Mouse (Mus musculus) forebrain, embryonic 16.5 days (tissue): ENCODE results near the gene Gng2. TPM values are rescaled to one million over a fixed set of nuclear protein-coding genes. Genes with fewer than 3 reads are reported as not detected.

ENCODE experiments used
- ATAC-seq: fragments of 200-750 bp; cut with Nextera tagmentation; 2 replicates; pipeline ENCODE4 v1.8.0; 2017; ENCODE audit warnings: mild to moderate bottlenecking, moderate library complexity
- H3K27ac ChIP-seq: fragments of 300-500 bp; sonication (generic); 2 replicates; pipeline ENCODE4 v1.5.1; 2014; ENCODE audit warnings: low read length, control low read depth
- H3K27me3 ChIP-seq: fragments of 300-500 bp; sonication (generic); replicated peaks from 2 replicates; pipeline ENCODE4 v1.6.1; 2014; ENCODE audit warnings: low read length; ENCODE audit not compliant: control insufficient read depth, insufficient read depth
- H3K36me3 ChIP-seq: fragments of 300-500 bp; sonication (generic); 2 replicates; pipeline ENCODE4 v1.6.1; 2014; ENCODE audit not compliant: control insufficient read depth, insufficient read depth
- H3K4me1 ChIP-seq: fragments of 300-500 bp; sonication (generic); replicated peaks from 2 replicates; pipeline ENCODE4 v1.6.1; 2014; ENCODE audit warnings: low read length; ENCODE audit not compliant: control insufficient read depth, insufficient read depth
- H3K4me2 ChIP-seq: fragments of 300-500 bp; sonication (generic); 2 replicates; pipeline ENCODE4 v1.6.1; 2014; ENCODE audit warnings: mild to moderate bottlenecking, low read length, control low read depth
- H3K4me3 ChIP-seq: fragments of 300-500 bp; sonication (generic); replicated peaks from 2 replicates; pipeline ENCODE4 v1.5.1; 2014; ENCODE audit warnings: mild to moderate bottlenecking, low read length, control low read depth
- H3K9ac ChIP-seq: fragments of 300-500 bp; sonication (generic); replicated peaks from 2 replicates; pipeline ENCODE4 v1.6.1; 2014; ENCODE audit warnings: low read depth, low read length, control low read depth
- H3K9me3 ChIP-seq: fragments of 300-500 bp; sonication (generic); 2 replicates; pipeline ENCODE4 v1.6.1; 2016; ENCODE audit warnings: low read length; ENCODE audit not compliant: control insufficient read depth
- WGBS: fragments of 180-500 bp; shearing (Covaris S2); extraction: QIAGEN DNeasy Blood & Tissue Kit; methylation state at CpG from one replicate; pipeline ENCODE4 v1.1.7; 2014; 5-methylcytosine and 5-hydroxymethylcytosine counted together
- polyA plus RNA-seq: library from polyadenylated mRNA; unstranded; fragments of >200 nt; fragmentation: Nextera tagmentation; extraction: Ambion mirVana; gene quantifications from 2 replicates; pipeline ENCODE4 v1.2.1, GENCODE M21; 2015

Gng2 gene
- polyA plus RNA-seq, 1 experiment from 2014 or later: 498 TPM

DNA sequence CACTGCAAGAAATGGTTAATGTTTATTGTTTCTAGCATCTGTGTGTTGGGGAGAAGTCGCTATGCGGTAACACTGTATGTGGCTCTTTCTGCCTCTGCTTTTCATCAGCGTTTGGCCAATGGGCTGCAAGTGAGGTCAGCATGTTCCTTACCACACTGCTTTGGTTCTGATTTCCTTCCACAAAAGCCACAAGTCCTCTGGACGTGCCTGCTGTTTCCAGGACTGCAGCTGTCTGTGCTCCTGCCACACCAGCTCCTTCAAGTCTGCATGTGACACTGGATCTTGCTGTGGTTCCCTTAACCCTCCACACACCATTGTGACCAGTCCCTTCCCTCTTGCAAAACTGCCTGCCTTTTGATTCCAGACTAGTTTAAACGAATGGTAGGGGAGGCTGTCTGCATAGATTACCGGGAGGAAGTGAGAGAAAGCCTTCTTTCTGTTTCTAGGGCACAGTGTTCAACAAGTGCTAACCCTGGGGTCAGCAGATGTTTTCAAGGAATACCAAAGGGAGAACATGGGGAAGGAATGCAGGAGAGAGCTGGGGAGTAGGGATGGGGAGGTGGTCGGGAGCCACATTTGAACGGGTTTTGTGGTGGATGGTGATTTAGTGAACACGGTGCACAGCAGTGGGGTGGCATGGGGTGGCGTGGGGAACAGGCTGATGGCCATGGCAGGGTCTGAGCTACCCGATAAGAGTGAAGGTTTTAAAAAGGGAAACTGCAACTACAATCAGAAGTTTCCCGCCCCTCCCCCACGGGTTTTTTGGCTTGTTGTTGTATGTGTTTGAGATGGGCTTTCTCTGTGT lies 7.9 kb upstream of the Gng2 start:
- no peaks in the 10 kb centered on the region for H3K9me3 ChIP-seq
- no peak overlapping the region; the same call in 1 of the 2 replicates for H3K9ac ChIP-seq
- H3K27me3 ChIP-seq: no peaks in the 10 kb centered on the region
- WGBS: 10% methylated on average over 13 of the region's 13 CpGs
- H3K4me2 ChIP-seq: peak overlapping the region; percentile 64
- ATAC-seq: no peak
- no peaks in the 10 kb centered on the region for H3K36me3 ChIP-seq
- no peak overlapping the region for H3K4me3 ChIP-seq
- H3K4me1 ChIP-seq: peaks cover 30% of the 10 kb centered on the region
- H3K27ac ChIP-seq: peak overlapping the region; percentile 97

DNA sequence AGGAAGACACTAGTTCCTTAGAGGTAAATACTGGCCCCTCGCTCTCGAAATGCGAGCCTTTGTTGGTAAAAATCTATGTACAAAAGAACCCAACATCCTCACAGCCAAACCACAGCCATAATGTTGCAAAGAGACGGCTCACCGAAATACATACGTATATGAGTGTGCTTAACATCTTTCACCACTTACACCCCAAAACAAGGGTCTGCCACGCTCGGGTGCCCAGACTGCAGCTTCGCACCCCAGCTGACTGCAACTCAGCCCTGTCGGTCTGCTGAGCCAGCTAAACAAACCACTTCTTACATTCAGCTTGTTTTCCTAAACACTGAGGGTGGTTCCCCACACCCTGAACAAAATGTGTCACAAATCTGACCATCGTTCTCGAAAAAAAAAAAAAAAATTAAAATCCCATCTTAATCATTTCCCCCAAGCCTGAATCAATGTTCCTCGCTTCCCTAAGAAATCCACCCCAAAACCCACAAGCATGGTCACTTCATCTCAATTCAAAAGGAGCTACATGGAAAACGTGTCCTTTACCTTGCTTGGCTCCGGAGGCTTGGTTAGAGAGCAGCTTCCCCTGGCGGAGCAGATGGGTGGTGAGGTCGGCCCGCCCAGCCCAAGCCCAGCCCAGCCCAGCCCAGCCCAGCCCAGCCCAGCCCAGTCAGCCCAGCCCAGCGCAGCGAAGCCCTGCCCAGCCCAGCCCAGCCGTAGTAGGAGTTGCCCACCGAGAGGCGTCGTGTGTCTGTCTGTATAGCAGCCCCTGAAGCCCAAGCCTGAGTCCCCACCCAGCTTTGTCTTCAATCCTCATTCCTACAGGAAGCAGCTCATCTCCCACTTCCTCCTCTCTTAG lies 781 bp downstream of the Gng2 start:
- H3K27me3 ChIP-seq: no peaks in the 10 kb centered on the region
- no peaks in the 10 kb centered on the region for H3K9me3 ChIP-seq
- H3K4me1 ChIP-seq: peaks cover 32% of the 10 kb centered on the region
- peak overlapping the region; percentile 93 for H3K9ac ChIP-seq
- H3K36me3 ChIP-seq: no peaks in the 10 kb centered on the region
- peak overlapping the region; percentile 94 for H3K27ac ChIP-seq
- H3K4me2 ChIP-seq: peak overlapping the region; percentile 58
- peak overlapping the region; percentile 85 for H3K4me3 ChIP-seq
- ATAC-seq: peak; percentile 96
- WGBS: under 1% methylated on average over 24 of the region's 24 CpGs

DNA sequence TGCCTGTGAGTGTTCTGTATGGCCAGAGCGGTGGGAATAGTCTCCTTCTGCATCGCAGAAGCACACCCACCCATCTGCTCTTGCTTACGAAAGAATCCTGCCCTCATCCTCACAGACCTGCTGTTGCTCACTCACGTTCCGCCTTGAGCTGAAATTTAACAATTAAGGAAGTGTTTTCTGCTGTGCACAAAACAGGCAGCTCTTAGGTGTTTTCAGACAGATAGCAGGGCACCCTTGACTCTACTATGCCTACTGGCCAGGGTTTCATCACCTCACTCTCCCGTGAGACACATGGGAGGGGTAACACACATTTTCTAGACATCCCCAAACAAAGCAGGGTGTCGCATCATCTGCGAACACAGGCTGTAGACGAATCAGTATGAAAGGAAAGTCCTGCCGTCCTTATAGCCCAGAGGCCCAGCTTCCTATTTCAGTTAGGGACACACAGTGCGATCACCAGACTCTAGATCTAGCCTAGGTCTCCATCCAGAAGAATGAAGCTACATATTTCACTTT lies 2.4 kb downstream of the Gng2 start:
- WGBS: 4% methylated on average over 11 of the region's 11 CpGs
- Histone ChIP-seq H3K9me3 (no peaks in the 10 kb centered on the region), H3K4me1 (peaks cover 47% of the 10 kb centered on the region), H3K4me2 (peak overlapping the region; percentile 55), H3K27ac (peak overlapping the region; percentile 89), H3K36me3 (no peaks in the 10 kb centered on the region), H3K4me3 (peak overlapping the region; percentile 48), H3K9ac (peak overlapping the region; percentile 64), H3K27me3 (no peaks in the 10 kb centered on the region)
- ATAC-seq: peak; percentile 49

DNA sequence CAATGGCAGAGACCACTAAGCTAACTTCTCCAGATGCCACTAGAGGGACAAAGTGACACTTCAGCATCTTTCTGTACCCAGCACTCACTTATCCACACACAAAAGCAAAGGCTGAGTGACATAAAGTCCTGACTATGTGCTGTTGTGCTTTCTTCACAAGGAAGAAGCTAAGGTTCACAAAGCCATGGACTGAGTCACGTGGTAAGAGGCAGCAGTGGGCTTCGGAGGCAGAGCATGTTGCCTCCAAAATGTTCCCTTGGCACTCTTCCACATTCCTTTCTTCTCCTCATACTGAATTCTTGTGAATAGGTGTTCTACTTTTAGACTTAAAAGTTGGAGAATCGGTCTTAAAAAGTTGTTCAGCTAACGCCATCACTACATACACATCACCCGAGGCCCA lies 3.0 kb downstream of the Gng2 start:
- H3K4me3 ChIP-seq: peak overlapping the region; percentile 48
- 30% methylated on average over 5 of the region's 5 CpGs for WGBS
- no peaks in the 10 kb centered on the region for H3K27me3 ChIP-seq
- H3K9me3 ChIP-seq: no peaks in the 10 kb centered on the region
- H3K36me3 ChIP-seq: no peaks in the 10 kb centered on the region
- ATAC-seq: no peak
- peak overlapping the region; percentile 55 for H3K4me2 ChIP-seq
- peak overlapping the region; percentile 64 for H3K9ac ChIP-seq
- H3K4me1 ChIP-seq: peaks cover 50% of the 10 kb centered on the region
- peak overlapping the region; percentile 89 for H3K27ac ChIP-seq

DNA sequence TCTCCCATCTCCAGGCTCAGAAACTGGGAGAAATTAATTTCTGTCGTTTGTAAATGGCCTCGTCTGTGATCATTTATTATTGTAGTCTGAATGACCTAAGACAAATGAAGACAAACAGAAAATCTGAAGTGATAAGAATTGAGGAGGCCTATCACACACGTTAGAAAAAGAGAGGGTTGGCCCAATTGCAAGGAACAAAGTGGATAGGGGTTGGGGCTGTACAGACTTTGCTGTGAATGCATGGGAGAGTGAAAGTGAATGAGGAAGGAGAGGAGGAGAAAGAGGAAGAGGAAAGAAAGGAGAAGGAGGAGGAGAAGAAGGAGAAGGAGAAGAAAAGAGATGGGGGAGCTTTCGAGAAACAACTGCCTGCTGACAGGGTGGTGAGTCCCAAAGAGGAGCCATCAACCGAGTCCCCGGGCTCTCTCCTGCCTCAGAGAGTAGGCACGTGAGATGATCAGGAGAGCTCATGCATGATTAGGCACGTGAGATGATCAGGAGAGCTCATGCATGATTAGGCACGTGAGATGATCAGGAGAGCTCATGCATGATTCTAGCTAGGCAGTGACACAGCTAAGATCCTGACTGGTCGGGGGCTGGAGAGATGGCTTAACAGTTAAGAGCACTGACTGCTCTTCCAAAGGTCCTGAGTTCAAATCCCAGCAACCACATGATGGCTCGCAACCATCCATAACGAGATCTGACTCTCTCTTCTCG lies 5.0 kb downstream of the Gng2 start:
- peaks cover 64% of the 10 kb centered on the region for H3K4me1 ChIP-seq
- H3K9ac ChIP-seq: no peak overlapping the region
- no peak overlapping the region for H3K4me3 ChIP-seq
- WGBS: 68% methylated on average over 13 of the region's 13 CpGs
- H3K9me3 ChIP-seq: no peaks in the 10 kb centered on the region
- ATAC-seq: no peak
- no peak overlapping the region for H3K4me2 ChIP-seq
- no peaks in the 10 kb centered on the region for H3K36me3 ChIP-seq
- H3K27me3 ChIP-seq: no peaks in the 10 kb centered on the region
- no peak overlapping the region for H3K27ac ChIP-seq

DNA sequence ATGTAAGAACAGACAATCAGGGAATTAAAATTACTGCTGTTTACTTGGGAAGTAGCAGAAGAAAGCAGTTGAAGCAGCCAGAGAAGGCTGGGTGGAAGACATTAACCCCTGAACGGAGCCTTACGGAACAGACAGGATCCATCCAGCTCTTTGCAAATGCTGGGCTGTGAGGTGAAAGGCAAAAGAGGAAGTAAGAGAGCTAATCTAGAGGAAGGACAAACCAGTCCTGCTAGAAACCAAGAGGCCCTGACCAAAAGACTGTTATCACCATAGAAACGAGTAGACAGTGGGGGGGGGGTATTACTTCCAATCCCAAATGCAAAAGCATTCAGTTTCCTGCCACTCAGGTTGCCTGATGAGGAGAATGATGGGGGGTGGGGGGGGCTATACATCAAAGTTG lies 6.6 kb downstream of the Gng2 start:
- Histone ChIP-seq H3K9ac (no peak overlapping the region), H3K4me3 (no peak overlapping the region), H3K9me3 (no peaks in the 10 kb centered on the region), H3K4me1 (peaks cover 69% of the 10 kb centered on the region), H3K27me3 (no peaks in the 10 kb centered on the region), H3K4me2 (peak overlapping the region; percentile 34), H3K27ac (peak overlapping the region; percentile 28; the same call in 1 of the 2 replicates), H3K36me3 (no peaks in the 10 kb centered on the region)
- ATAC-seq: no peak
- WGBS: 11% methylated on average over 3 of the region's 3 CpGs

DNA sequence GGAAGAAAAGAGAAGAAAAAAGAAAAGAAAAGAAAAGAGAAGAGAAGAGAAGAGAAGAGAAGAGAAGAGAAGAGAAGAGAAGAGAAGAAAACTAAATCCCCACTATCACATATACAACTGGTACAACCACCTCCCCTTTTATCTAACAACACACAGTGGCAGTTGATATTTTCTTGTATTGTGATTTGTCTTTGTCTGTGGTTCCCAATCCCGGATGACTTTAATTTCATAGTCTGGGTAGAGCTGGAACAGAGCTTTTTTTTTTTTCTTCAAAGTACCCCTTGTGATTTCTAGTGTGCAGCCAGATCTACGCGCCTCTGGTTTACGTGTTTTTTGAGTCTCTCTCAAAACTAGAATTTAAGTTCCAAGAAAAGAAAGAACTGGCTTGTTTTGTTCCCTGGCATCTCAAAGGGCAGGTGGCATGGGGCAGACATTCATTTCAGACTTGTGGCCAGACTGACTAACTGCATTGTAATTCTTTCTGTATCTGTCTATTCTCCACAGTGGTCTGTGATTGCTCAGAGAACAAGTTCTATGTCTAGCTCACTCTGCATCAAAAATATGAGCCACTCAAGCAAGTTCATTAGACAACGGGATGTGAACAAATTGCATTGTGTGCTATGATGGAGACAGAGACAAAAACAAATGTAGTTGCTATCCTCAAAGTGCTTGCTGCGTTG lies 7.2 kb downstream of the Gng2 start:
- Histone ChIP-seq H3K4me2 (peak overlapping the region; percentile 34), H3K9ac (no peak overlapping the region), H3K9me3 (no peaks in the 10 kb centered on the region), H3K4me3 (no peak overlapping the region), H3K36me3 (no peaks in the 10 kb centered on the region), H3K27ac (peak overlapping the region; percentile 28; the same call in 1 of the 2 replicates), H3K27me3 (no peaks in the 10 kb centered on the region), H3K4me1 (peaks cover 72% of the 10 kb centered on the region)
- ATAC-seq: no peak
- WGBS: 48% methylated on average over 6 of the region's 6 CpGs

DNA sequence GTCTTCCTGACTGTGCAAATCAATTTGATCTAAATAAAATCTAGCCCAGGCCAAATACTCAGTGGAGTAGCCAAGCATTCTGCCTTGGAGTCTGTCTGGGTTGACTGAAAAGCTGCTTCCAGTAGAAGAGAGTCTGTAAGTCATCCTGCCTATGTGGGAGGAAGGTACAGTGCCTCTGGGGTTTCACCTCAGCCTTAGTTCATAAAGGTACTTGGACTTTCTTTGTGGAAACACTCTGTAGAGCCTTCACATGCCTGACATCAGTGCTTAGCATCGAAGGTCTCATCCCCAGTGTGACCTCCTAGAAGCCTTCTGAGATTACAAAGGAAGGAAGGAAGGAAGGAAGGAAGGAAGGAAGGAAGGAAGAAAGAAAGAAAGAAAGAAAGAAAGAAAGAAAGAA lies 7.9 kb downstream of the Gng2 start:
- Histone ChIP-seq H3K27ac (no peak overlapping the region), H3K4me3 (no peak overlapping the region), H3K9me3 (no peaks in the 10 kb centered on the region), H3K27me3 (no peaks in the 10 kb centered on the region), H3K9ac (no peak overlapping the region), H3K4me2 (no peak overlapping the region), H3K4me1 (peaks cover 70% of the 10 kb centered on the region), H3K36me3 (no peaks in the 10 kb centered on the region)
- 100% methylated on average over 1 of the region's 1 CpGs for WGBS
- no peak for ATAC-seq
